Comparison of ENCODE assay signal across 13 mouse cellular contexts in the genomic region with DNA sequence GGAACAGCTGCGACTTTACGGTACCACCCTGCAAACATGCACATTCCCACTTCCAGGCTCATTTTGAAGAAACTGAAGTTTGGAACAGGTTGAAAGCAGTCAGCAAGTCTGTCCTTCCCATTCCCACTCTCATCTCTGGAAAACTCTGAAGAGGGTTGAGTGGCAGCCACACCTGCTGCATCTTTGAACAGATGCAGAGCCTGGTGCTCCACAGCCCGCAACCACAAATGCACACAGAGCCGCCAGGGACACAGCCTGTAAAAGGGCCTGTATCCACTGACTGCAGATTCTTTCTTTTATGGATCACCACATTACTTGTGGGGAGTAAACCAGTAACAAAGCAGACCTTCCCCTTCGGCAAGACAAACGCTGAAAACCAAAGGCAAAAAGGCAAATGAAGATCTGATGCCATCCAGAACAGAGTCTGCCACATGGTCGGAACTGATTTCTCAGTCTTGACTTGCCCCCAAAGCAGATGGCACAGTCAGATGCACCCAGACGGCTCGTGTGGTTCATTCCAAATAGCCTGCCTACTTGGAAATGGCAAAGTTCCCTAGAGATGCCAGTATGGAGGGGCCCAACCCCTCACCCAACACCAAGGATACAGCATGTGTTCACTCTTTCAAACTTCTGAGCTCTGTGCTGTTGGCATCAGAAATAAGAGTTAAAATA.
A peak's percentile ranks its signal among the peaks of the same experiment; 100 is the strongest.
DNase-seq lines count a peak whose midpoint lies in the region; ATAC-seq lines count a peak whose summit lies in the region.
"Had no signal": no experiment of that assay in that cellular context is flagged by ENCODE, and none has a peak within 500 bp of the region (broad histone marks: within the 10 kb centered on the region; RNA-seq: fewer than 3 reads in every experiment).

No protein-coding gene starts in this region.

- no peak overlapping the region for H3K9ac ChIP-seq in forebrain, embryonic 13.5 days
- H3K9ac ChIP-seq in forebrain, embryonic 12.5 days: no peak overlapping the region
- H3K9ac ChIP-seq: hindbrain, embryonic 12.5 days; limb, embryonic 15.5 days; lung, embryonic 14.5 days had no signal

- H3K27ac ChIP-seq in forebrain, embryonic 13.5 days: no peak overlapping the region
- H3K27ac ChIP-seq in forebrain, embryonic 12.5 days: no peak overlapping the region
- H3K27ac ChIP-seq: hindbrain, embryonic 12.5 days; limb, embryonic 15.5 days had no signal

- DNase-seq in right cerebral cortex, postnatal 25 days: peak; percentile 19
- no peak for DNase-seq in right cerebral cortex, postnatal 36 days (ENCODE audit: low spot score in 2 of 2)
- peak; percentile 48 to 61 for DNase-seq in layer of hippocampus, postnatal 10 days (ENCODE audit: low spot score in 2 of 2)
- no peak for DNase-seq in urinary bladder, postnatal 36 days (ENCODE audit: low spot score in 2 of 2)
- no peak for DNase-seq in kidney, postnatal 10 days
- DNase-seq: kidney, adult 18-20 months; lung, embryonic 14.5 days; thymus, adult 2 months had no signal

- H3K4me3 ChIP-seq in forebrain, embryonic 13.5 days: no peak overlapping the region
- no peak overlapping the region for H3K4me3 ChIP-seq in forebrain, embryonic 12.5 days (replicated peaks)
- H3K4me3 ChIP-seq: hindbrain, embryonic 12.5 days; limb, embryonic 15.5 days; megakaryocyte, embryonic 14.5 days had no signal

- no peaks in the 10 kb centered on the region for H3K4me1 ChIP-seq in forebrain, embryonic 13.5 days
- H3K4me1 ChIP-seq in forebrain, embryonic 12.5 days: 0 out of 2 replicates have a peak, but pooled peaks cover 2% of the 10 kb centered on the region
- H3K4me1 ChIP-seq: limb, embryonic 15.5 days; megakaryocyte, embryonic 14.5 days had no signal

- no peaks in the 10 kb centered on the region for H3K27me3 ChIP-seq in forebrain, embryonic 13.5 days
- H3K27me3 ChIP-seq in forebrain, embryonic 12.5 days: no peaks in the 10 kb centered on the region
- H3K27me3 ChIP-seq: hindbrain, embryonic 12.5 days; limb, embryonic 15.5 days; megakaryocyte, embryonic 14.5 days had no signal

- no peak overlapping the region for H3K4me2 ChIP-seq in forebrain, embryonic 13.5 days
- no peak overlapping the region for H3K4me2 ChIP-seq in forebrain, embryonic 12.5 days
- H3K4me2 ChIP-seq: hindbrain, embryonic 12.5 days; limb, embryonic 15.5 days; lung, embryonic 14.5 days had no signal

- H3K9me3 ChIP-seq in forebrain, embryonic 13.5 days (replicated peaks): no peaks in the 10 kb centered on the region
- no peaks in the 10 kb centered on the region for H3K9me3 ChIP-seq in forebrain, embryonic 12.5 days
- H3K9me3 ChIP-seq: hindbrain, embryonic 12.5 days; limb, embryonic 15.5 days had no signal

- H3K36me3 ChIP-seq in forebrain, embryonic 13.5 days (ENCODE audit: poor library complexity, severe bottlenecking): no peaks in the 10 kb centered on the region
- no peaks in the 10 kb centered on the region for H3K36me3 ChIP-seq in forebrain, embryonic 12.5 days (replicated peaks)
- H3K36me3 ChIP-seq: hindbrain, embryonic 12.5 days; limb, embryonic 15.5 days had no signal

- peak; percentile 76; the same call in 1 of the 2 replicates for ATAC-seq in forebrain, embryonic 13.5 days
- ATAC-seq in forebrain, embryonic 12.5 days (ENCODE audit: low FRiP score): no peak

- WGBS in forebrain, embryonic 13.5 days: 85% methylated on average over 9 of the region's 9 CpGs
- 89% methylated on average over 9 of the region's 9 CpGs for WGBS in forebrain, embryonic 12.5 days

Comparison
In these comparisons a context has a peak if more than half of its experiments do, and no peak if none do; other contexts are left out.
1. DNase-seq: peak in right cerebral cortex, postnatal 25 days (single experiment) and layer of hippocampus, postnatal 10 days (2 of 2); none in right cerebral cortex, postnatal 36 days (0 of 2), urinary bladder, postnatal 36 days (0 of 2) and kidney, postnatal 10 days (single experiment).